Mouse (Mus musculus) midbrain, postnatal 0 days (tissue): ENCODE results near the gene Cntnap2. TPM values are rescaled to one million over a fixed set of nuclear protein-coding genes. Genes with fewer than 3 reads are reported as not detected.
A peak's percentile ranks its signal among the peaks of the same experiment; 100 is the strongest.

Experiments
- ATAC-seq: fragments of 200-750 bp; cut with Nextera tagmentation; 2 replicates; pipeline ENCODE4 v1.8.0; 2017; ENCODE audit warnings: moderate number of reproducible peaks, mild to moderate bottlenecking, moderate TSS enrichment, moderate library complexity; ENCODE audit not compliant: low FRiP score
- DNase-seq: peaks from one replicate; pipeline ENCODE4 v3.0.0-alpha.2; 2015; ENCODE audit warnings: low spot score
- H3K27ac ChIP-seq: fragments of 300-500 bp; sonication (generic); 2 replicates; pipeline ENCODE4 v1.5.1; 2014; ENCODE audit warnings: low read depth, mild to moderate bottlenecking, low read length, mixed read lengths
- H3K27me3 ChIP-seq: fragments of 300-500 bp; sonication (generic); 2 replicates; pipeline ENCODE4 v1.6.1; 2014; ENCODE audit warnings: low read length, control low read depth, mixed read lengths; ENCODE audit not compliant: insufficient read depth
- H3K36me3 ChIP-seq: fragments of 300-500 bp; sonication (generic); 2 replicates; pipeline ENCODE4 v1.6.1; 2014; ENCODE audit warnings: low read length, control low read depth, mixed read lengths; ENCODE audit not compliant: insufficient read depth
- H3K4me1 ChIP-seq: fragments of 300-500 bp; sonication (generic); 2 replicates; pipeline ENCODE4 v1.6.1; 2014; ENCODE audit warnings: mild to moderate bottlenecking, control low read depth, antibody characterized with exemption, low read length, mixed read lengths; ENCODE audit not compliant: insufficient read depth
- H3K4me2 ChIP-seq: fragments of 300-500 bp; sonication (generic); 2 replicates; pipeline ENCODE4 v1.6.1; 2014; ENCODE audit warnings: low read depth, mild to moderate bottlenecking, low read length, mixed read lengths; ENCODE audit not compliant: poor library complexity, severe bottlenecking
- H3K4me3 ChIP-seq: fragments of 300-500 bp; sonication (generic); 2 replicates; pipeline ENCODE4 v1.5.1; 2014; ENCODE audit warnings: low read depth, mild to moderate bottlenecking, low read length, moderate library complexity
- H3K9ac ChIP-seq: fragments of 300-500 bp; sonication (generic); replicated peaks from 2 replicates; pipeline ENCODE4 v1.6.1; 2014; ENCODE audit warnings: mild to moderate bottlenecking, low read length, moderate library complexity, mixed read lengths; ENCODE audit not compliant: poor library complexity, severe bottlenecking
- H3K9me3 ChIP-seq: fragments of 300-500 bp; sonication (generic); 2 replicates; pipeline ENCODE4 v1.6.1; 2016; ENCODE audit warnings: low read length, control low read depth
- CTCF ChIP-seq: IDR thresholded peaks from 2 replicates; pipeline ENCODE4 v1.5.1; 2016; ENCODE audit warnings: antibody characterized with exemption, mild to moderate bottlenecking
- WGBS: fragments of 180-500 bp; shearing (Covaris S2); extraction: QIAGEN DNeasy Blood & Tissue Kit; methylation state at CpG from one replicate; pipeline ENCODE4 v1.1.7; 2014; 5-methylcytosine and 5-hydroxymethylcytosine counted together
- polyA plus RNA-seq: library from polyadenylated mRNA; unstranded; fragments of >200 nt; fragmentation: Nextera tagmentation; extraction: Ambion mirVana; gene quantifications from 2 replicates; pipeline ENCODE4 v1.2.1, GENCODE M21; 2015
- total RNA-seq: library from RNA; depleted of rRNA; stranded (reverse); fragments of >200 nt; gene quantifications from 2 replicates; pipeline ENCODE4 v1.2.3, GENCODE M21; 2014

Cntnap2 gene
- total and polyA plus RNA-seq, 2 experiments from 2014 or later = 51.1 to 106 TPM

- Histone ChIP-seq H3K27me3 (no peaks in the 10 kb centered on the region), H3K36me3 (no peaks in the 10 kb centered on the region), H3K27ac (no peak overlapping the region), H3K9ac (no peak overlapping the region), H3K4me1 (no peaks in the 10 kb centered on the region), H3K4me2 (no peak overlapping the region), H3K9me3 (no peaks in the 10 kb centered on the region), H3K4me3 (no peak overlapping the region)
- ATAC-seq (no peak), DNase-seq (no peak)
- TF ChIP-seq CTCF = no peak
- WGBS = 70% methylated on average over 1 of the region's 1 CpGs
These were observed 905.3 kb downstream of the Cntnap2 start for GRCm38 (mm10) chr6:45964494-45964893.

- no peaks in the 10 kb centered on the region for H3K9me3 ChIP-seq
- H3K27me3 ChIP-seq = no peaks in the 10 kb centered on the region
- DNase-seq = no peak
- WGBS = 57% methylated on average over 6 of the region's 6 CpGs
- H3K4me2 ChIP-seq = no peak overlapping the region
- H3K4me3 ChIP-seq = no peak overlapping the region
- no peak overlapping the region for H3K9ac ChIP-seq
- no peak overlapping the region for H3K27ac ChIP-seq
- TF ChIP-seq CTCF = no peak
- ATAC-seq = no peak
- no peaks in the 10 kb centered on the region for H3K4me1 ChIP-seq
- H3K36me3 ChIP-seq = no peaks in the 10 kb centered on the region
These were observed 915.5 kb downstream of the Cntnap2 start for GRCm38 (mm10) chr6:45974471-45975154.

- Histone ChIP-seq H3K36me3 (no peaks in the 10 kb centered on the region), H3K27ac (no peak overlapping the region), H3K4me2 (no peak overlapping the region), H3K9me3 (no peaks in the 10 kb centered on the region), H3K4me3 (no peak overlapping the region), H3K9ac (no peak overlapping the region), H3K27me3 (no peaks in the 10 kb centered on the region), H3K4me1 (no peaks in the 10 kb centered on the region)
- 74% methylated on average over 2 of the region's 2 CpGs for WGBS
- ATAC-seq (no peak), DNase-seq (peak; percentile 18)
- TF ChIP-seq CTCF = no peak
These were observed 920.0 kb downstream of the Cntnap2 start for GRCm38 (mm10) chr6:45979171-45979570.

- no peak for ATAC-seq
- Histone ChIP-seq H3K27me3 (no peaks in the 10 kb centered on the region), H3K4me2 (no peak overlapping the region), H3K4me3 (no peak overlapping the region), H3K36me3 (no peaks in the 10 kb centered on the region), H3K9me3 (no peaks in the 10 kb centered on the region), H3K4me1 (no peaks in the 10 kb centered on the region), H3K27ac (no peak overlapping the region), H3K9ac (no peak overlapping the region)
- 79% methylated on average over 3 of the region's 3 CpGs for WGBS
- no peak for DNase-seq
- TF ChIP-seq CTCF = no peak
These were observed 928.9 kb downstream of the Cntnap2 start for GRCm38 (mm10) chr6:45988051-45988450.

- Histone ChIP-seq H3K27me3 (no peaks in the 10 kb centered on the region), H3K27ac (no peak overlapping the region), H3K4me3 (no peak overlapping the region), H3K4me1 (no peaks in the 10 kb centered on the region), H3K9me3 (no peaks in the 10 kb centered on the region), H3K4me2 (no peak overlapping the region), H3K9ac (no peak overlapping the region), H3K36me3 (no peaks in the 10 kb centered on the region)
- no peak for TF ChIP-seq CTCF
- 97% methylated on average over 1 of the region's 1 CpGs for WGBS
- ATAC-seq (no peak), DNase-seq (peak; percentile 5)
These were observed 931.9 kb downstream of the Cntnap2 start for GRCm38 (mm10) chr6:45991086-45991485.

GRCm38 (mm10) chr6:46022515-46023143 lies 963.5 kb downstream of the Cntnap2 start:
- Histone ChIP-seq H3K27ac (no peak overlapping the region), H3K4me1 (no peaks in the 10 kb centered on the region), H3K4me3 (no peak overlapping the region), H3K4me2 (no peak overlapping the region), H3K9me3 (no peaks in the 10 kb centered on the region), H3K9ac (no peak overlapping the region), H3K27me3 (no peaks in the 10 kb centered on the region), H3K36me3 (no peaks in the 10 kb centered on the region)
- no peak for ATAC-seq
- DNase-seq = peak; percentile 12
- no peak for TF ChIP-seq CTCF
- 68% methylated on average over 2 of the region's 2 CpGs for WGBS
